Mouse (Mus musculus): Measurements from ENCODE around the gene Olfr608.
"Not testable (repeated sequence)": the region's sequence is repeated elsewhere in the genome, so short reads cannot be mapped to it uniquely, and the experiment has no call there.

Olfr608 gene

DNA sequence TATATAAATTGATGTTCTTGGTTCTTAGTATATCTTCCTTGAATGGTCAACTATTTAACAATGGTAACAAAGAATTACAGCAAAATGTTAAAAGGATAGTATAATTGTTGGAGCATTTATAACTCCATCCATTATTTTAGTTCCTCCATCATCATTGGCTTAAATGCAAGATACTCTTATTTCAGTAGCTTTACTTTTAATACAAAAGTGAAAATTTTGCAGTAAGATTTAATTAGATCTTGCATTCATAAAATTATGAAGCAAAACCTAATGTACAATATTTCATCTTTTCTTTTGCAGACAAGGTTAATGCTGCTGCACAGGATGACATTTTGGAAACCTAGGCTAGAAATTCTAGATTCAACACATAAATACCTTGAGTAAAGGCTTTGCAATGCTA, at the start of gene Olfr608:
TSS of gene Olfr608 (plus strand) at position 301 of the 400 bp plus-strand sequence.
- no peak for DNase-seq (ENCODE audit: low spot score)

DNA sequence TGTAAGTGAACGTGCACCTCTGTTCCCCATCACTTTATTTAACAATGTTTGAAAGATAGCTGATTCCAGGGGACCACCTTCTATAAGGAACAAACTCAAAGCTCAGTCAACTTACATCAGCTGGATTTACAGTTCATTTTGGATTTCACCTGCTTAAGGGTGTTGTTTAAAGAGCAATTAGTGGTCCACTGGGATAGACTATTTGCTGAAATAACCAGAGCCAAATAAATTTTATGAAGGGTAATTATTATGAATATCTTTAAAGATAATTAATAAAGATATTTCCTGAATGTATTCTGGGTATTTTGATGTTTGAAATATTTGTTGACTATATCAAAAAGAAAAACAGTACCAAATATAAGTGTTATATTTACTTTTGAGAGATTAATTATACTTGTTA, 24.3 kb upstream of the Olfr608 start, which contains the start of gene Olfr605:
TSS of gene Olfr605 (minus strand) at position 101 of the 400 bp plus-strand sequence.
- no peak for DNase-seq (ENCODE audit: low spot score)

DNA sequence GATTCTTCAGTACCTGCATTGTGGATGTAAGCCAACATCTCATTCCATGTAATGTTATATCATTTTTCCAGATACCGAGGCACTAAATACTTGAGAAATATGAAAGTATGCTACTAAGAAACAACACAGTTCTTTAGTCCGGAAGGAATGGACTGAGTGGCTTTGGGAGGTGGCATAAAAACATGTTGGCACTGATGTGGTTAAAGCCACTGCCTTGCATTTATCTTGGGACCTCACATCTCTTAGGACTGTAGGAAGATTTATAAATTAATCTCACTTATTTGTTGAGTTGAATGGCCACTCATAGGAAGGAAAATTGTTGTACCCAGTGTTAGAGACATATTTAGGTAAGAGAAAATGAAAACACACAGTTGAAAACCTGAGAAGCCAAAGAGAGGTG, 20.9 kb upstream of the Olfr608 start, which contains the start of gene Olfr606:
TSS of gene Olfr606 (plus strand) at position 301 of the 400 bp plus-strand sequence.
- no peak for DNase-seq (ENCODE audit: low spot score)

DNA sequence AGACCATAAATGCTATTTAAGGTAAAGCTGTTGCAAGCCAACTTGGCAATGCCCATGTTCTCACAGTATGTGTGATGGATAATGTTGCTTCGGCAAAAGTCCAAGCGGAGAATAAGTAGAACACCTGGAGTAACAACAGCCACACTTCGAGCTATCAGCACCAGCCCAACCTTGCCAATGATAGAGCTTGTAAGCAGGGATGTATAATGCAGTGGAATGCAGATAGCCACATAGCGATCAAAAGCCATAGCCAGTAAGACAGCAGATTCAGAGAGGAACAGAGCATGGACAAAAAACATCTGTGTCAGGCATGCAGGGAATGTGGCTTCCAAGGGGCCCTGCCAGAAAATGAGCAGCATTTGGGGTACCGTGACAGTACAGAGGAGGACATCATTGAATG, 9.1 kb upstream of the Olfr608 start:
- no peak for DNase-seq (ENCODE audit: low spot score)

DNA sequence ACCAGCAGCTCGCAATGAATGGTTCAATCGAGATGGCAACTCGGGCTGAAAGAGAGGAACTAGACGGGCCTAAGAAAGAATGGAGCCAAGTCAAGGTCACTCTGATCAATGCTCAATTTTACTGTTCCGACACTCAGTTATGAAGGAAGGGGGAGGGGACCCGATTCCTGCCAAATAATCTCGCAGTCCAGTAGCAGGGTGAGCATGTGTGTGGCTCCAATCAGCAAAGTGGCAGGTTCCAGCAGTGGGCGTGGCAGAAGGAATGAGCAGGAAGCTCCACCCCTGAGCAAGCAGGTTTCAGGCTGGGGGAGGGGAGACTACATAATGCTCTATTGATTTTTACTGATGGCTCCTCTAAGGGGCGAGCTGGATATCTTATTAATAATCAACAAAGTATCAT, 7.4 kb downstream of the Olfr608 start:
- not testable (repeated sequence) for DNase-seq (ENCODE audit: low spot score)

DNA sequence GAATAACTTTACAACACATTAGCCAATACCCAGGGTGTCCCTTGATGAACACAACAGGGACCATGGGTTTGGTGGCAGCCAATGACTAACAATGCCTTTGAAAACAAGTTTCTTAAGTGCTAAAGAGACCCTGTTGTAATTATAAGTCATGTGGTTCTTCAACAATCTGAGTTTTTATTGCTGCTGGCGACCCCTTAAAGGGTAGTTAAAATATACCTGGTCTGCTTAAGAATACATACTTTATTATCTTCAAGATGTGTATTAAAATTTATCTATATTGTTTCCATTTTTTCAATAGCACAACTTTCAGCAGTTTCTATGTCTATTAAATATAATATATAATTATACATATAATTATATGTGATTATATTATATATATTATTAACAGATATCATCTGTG, 28.3 kb downstream of the Olfr608 start, which contains the start of gene Olfr609:
TSS of gene Olfr609 (minus strand) at position 101 of the 400 bp plus-strand sequence.
- DNase-seq (ENCODE audit: low spot score): no peak

DNA sequence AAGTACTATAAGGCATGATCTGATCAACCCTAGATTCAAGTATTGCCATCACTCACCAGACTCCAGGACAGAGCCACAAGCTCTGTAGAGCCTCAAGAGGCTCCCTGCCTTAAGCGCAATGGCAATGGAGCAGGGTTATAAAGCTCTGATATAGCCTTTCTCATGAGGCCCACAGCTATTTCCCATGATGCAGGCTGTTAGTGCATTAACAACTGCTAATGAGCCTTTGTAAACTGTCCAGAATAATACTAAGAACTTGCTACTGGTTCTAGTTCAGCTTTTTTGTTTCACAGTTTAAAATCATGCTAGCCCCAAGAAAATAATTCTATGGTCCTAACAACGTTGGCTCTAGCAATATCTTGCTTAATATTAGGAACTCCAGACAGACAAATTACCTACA, 42.3 kb downstream of the Olfr608 start, which contains the start of gene Olfr610:
TSS of gene Olfr610 (minus strand) at position 101 of the 400 bp plus-strand sequence.
- DNase-seq (ENCODE audit: low spot score): no peak

DNA sequence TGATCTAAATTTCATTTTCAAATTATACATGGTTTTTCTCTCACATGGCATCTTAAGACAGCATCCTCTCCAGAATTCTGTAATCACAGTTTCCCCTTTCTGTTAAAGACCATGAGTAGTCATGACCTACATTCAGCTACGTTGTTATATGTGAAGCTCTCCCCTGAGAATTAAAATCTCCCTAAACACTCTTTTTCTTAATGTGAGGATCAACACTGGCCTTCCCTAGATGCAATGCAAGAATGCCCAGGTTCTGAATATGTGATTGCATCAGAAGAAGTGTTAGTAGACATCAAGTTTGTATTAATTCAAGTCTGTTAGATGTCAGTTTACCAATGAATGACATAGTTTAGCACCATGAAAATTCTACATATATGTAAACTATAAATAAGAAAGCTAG, 51.1 kb downstream of the Olfr608 start, which contains the start of gene Olfr611:
TSS of gene Olfr611 (minus strand) at position 101 of the 400 bp plus-strand sequence.
- DNase-seq (ENCODE audit: low spot score): not testable (repeated sequence)
